Mouse (Mus musculus): ENCODE measurements around the gene Cfap44. TPM values are rescaled to one million over a fixed set of nuclear protein-coding genes. Genes with fewer than 3 reads are reported as not detected.
"Not testable (repeated sequence)": the region's sequence is repeated elsewhere in the genome, so short reads cannot be mapped to it uniquely, and the experiment has no call there.

Cfap44 gene
- total RNA-seq, 2 experiments from 2014 or later, result 10.4 to 12.2 TPM

GRCm38 (mm10) chr16:44423499-44423898 lies 28.9 kb downstream of the Cfap44 start:
- DNase-seq (ENCODE audit: low spot score in 2 of 2), result peak; percentile 19 to 42

GRCm38 (mm10) chr16:44428456-44428855 lies 33.9 kb downstream of the Cfap44 start:
- DNase-seq (ENCODE audit: low spot score in 2 of 2), result no peak

GRCm38 (mm10) chr16:44430021-44430420 lies 35.4 kb downstream of the Cfap44 start:
- DNase-seq (ENCODE audit: low spot score in 2 of 2), result no peak

GRCm38 (mm10) chr16:44434931-44435330 lies 40.3 kb downstream of the Cfap44 start:
- no peak for DNase-seq (ENCODE audit: low spot score in 2 of 2)

GRCm38 (mm10) chr16:44435481-44435880 lies 40.9 kb downstream of the Cfap44 start:
- DNase-seq (ENCODE audit: low spot score in 2 of 2), result no peak

GRCm38 (mm10) chr16:44441913-44442312 lies 47.3 kb downstream of the Cfap44 start:
- DNase-seq (ENCODE audit: low spot score in 2 of 2), result not testable (repeated sequence)

GRCm38 (mm10) chr16:44457858-44458257 lies 63.3 kb downstream of the Cfap44 start:
- no peak for DNase-seq (ENCODE audit: low spot score in 2 of 2)

- no peak for DNase-seq (ENCODE audit: low spot score in 2 of 2)
Observed at GRCm38 (mm10) chr16:44458826-44459225, 64.2 kb downstream of the Cfap44 start.

GRCm38 (mm10) chr16:44460922-44461321 lies 66.3 kb downstream of the Cfap44 start:
- DNase-seq (ENCODE audit: low spot score in 2 of 2), result no peak

GRCm38 (mm10) chr16:44475281-44475680 lies 80.7 kb downstream of the Cfap44 start:
- no peak for DNase-seq (ENCODE audit: low spot score in 2 of 2)

GRCm38 (mm10) chr16:44475682-44476375 lies 81.2 kb downstream of the Cfap44 start:
- DNase-seq (ENCODE audit: low spot score in 2 of 2), result no peak

GRCm38 (mm10) chr16:44478767-44479166 lies 84.2 kb downstream of the Cfap44 start:
- no peak for DNase-seq (ENCODE audit: low spot score in 2 of 2)

- no peak for DNase-seq (ENCODE audit: low spot score in 2 of 2)
Observed at GRCm38 (mm10) chr16:44479852-44480251, 85.3 kb downstream of the Cfap44 start.

- no peak for DNase-seq (ENCODE audit: low spot score in 2 of 2)
Observed at GRCm38 (mm10) chr16:44480616-44481015, 86.0 kb downstream of the Cfap44 start.

- no peak for DNase-seq (ENCODE audit: low spot score in 2 of 2)
Observed at GRCm38 (mm10) chr16:44481599-44482593, 87.3 kb downstream of the Cfap44 start.

- peak; percentile 91 to 92 for DNase-seq (ENCODE audit: low spot score in 2 of 2)
Observed at GRCm38 (mm10) chr16:44484079-44484478, 89.5 kb downstream of the Cfap44 start.

- no peak for DNase-seq (ENCODE audit: low spot score in 2 of 2)
Observed at GRCm38 (mm10) chr16:44484831-44485230, 90.2 kb downstream of the Cfap44 start.

- no peak for DNase-seq (ENCODE audit: low spot score in 2 of 2)
Observed at GRCm38 (mm10) chr16:44485691-44486090, 91.1 kb downstream of the Cfap44 start.

GRCm38 (mm10) chr16:44486612-44487011 lies 92.0 kb downstream of the Cfap44 start:
- DNase-seq (ENCODE audit: low spot score in 2 of 2), result no peak

- no peak for DNase-seq (ENCODE audit: low spot score in 2 of 2)
Observed at GRCm38 (mm10) chr16:44487194-44487593, 92.6 kb downstream of the Cfap44 start.

GRCm38 (mm10) chr16:44491051-44491450 lies 96.5 kb downstream of the Cfap44 start:
- DNase-seq (ENCODE audit: low spot score in 2 of 2), result no peak

- peak in 1 of 2 experiments; percentile 7 for DNase-seq (ENCODE audit: low spot score in 2 of 2)
Observed at GRCm38 (mm10) chr16:44492151-44492550, 97.6 kb downstream of the Cfap44 start.

Measured in layer of hippocampus, postnatal 10 days (tissue).